Mouse (Mus musculus) forebrain, embryonic 12.5 days (tissue): ENCODE results near the gene Agr2. TPM values are rescaled to one million over a fixed set of nuclear protein-coding genes. Genes with fewer than 3 reads are reported as not detected.

Source experiments
- ATAC-seq: fragments of 200-750 bp; cut with Nextera tagmentation; 2 replicates; pipeline ENCODE4 v1.8.0; 2017; ENCODE audit warnings: moderate TSS enrichment; ENCODE audit not compliant: low FRiP score
- H3K27ac ChIP-seq: fragments of 300-500 bp; sonication (generic); 2 replicates; pipeline ENCODE4 v1.5.1; 2016; ENCODE audit warnings: mild to moderate bottlenecking
- H3K27me3 ChIP-seq: fragments of 300-500 bp; sonication (generic); 2 replicates; pipeline ENCODE4 v1.6.1; 2016; ENCODE audit warnings: mild to moderate bottlenecking
- H3K36me3 ChIP-seq: fragments of 300-500 bp; sonication (generic); replicated peaks from 2 replicates; pipeline ENCODE4 v1.6.1; 2016; ENCODE audit warnings: mild to moderate bottlenecking
- H3K4me1 ChIP-seq: fragments of 300-500 bp; sonication (generic); 2 replicates; pipeline ENCODE4 v1.6.1; 2016
- H3K4me2 ChIP-seq: fragments of 300-500 bp; sonication (generic); 2 replicates; pipeline ENCODE4 v1.6.1; 2016; ENCODE audit warnings: mild to moderate bottlenecking, moderate library complexity
- H3K4me3 ChIP-seq: fragments of 300-500 bp; sonication (generic); replicated peaks from 2 replicates; pipeline ENCODE4 v1.5.1; 2016; ENCODE audit warnings: mild to moderate bottlenecking
- H3K9ac ChIP-seq: fragments of 300-500 bp; sonication (generic); 2 replicates; pipeline ENCODE4 v1.6.1; 2016; ENCODE audit warnings: mild to moderate bottlenecking
- H3K9me3 ChIP-seq: fragments of 300-500 bp; sonication (generic); 2 replicates; pipeline ENCODE4 v1.6.1; 2016
- WGBS: fragments of 180-500 bp; shearing (Covaris S2); methylation state at CpG from one replicate; pipeline ENCODE4 v1.1.7; 2016; 5-methylcytosine and 5-hydroxymethylcytosine counted together
- polyA plus RNA-seq: library from polyadenylated mRNA; unstranded; fragments of >200 nt; fragmentation: Nextera tagmentation; extraction: Ambion mirVana; gene quantifications from 2 replicates; pipeline ENCODE4 v1.2.1, GENCODE M21; 2016

Agr2 gene
- 0.33 and 0.36 TPM in 2 replicates for polyA plus RNA-seq

GRCm38 (mm10) chr12:35992711-35993110 is at the start of gene Agr2:
TSS of gene Agr2 (plus strand) at chr12:35992907.
- no peaks in the 10 kb centered on the region for H3K36me3 ChIP-seq
- 67% methylated on average over 9 of the region's 9 CpGs for WGBS
- H3K9ac ChIP-seq: no peak within 1 kb of the TSS
- H3K4me1 ChIP-seq: peaks cover 10% of the 10 kb centered on the region; the same call in 1 of the 2 replicates
- H3K4me3 ChIP-seq: no peak within 1 kb of the TSS
- H3K27ac ChIP-seq: 0 out of 2 replicates have a peak within 1 kb of the TSS, but pooled peaks have one; percentile 8
- no peaks in the 10 kb centered on the region for H3K27me3 ChIP-seq
- no peaks in the 10 kb centered on the region for H3K9me3 ChIP-seq
- H3K4me2 ChIP-seq: no peak within 1 kb of the TSS
- no peak for ATAC-seq

- 51% methylated on average over 1 of the region's 1 CpGs for WGBS
- H3K4me1 ChIP-seq: no peaks in the 10 kb centered on the region
- H3K4me2 ChIP-seq: no peak overlapping the region
- no peaks in the 10 kb centered on the region for H3K36me3 ChIP-seq
- no peaks in the 10 kb centered on the region for H3K27me3 ChIP-seq
- no peak for ATAC-seq
- H3K9me3 ChIP-seq: no peaks in the 10 kb centered on the region
- no peak overlapping the region for H3K4me3 ChIP-seq
- H3K27ac ChIP-seq: no peak overlapping the region
- H3K9ac ChIP-seq: no peak overlapping the region
Observed at GRCm38 (mm10) chr12:35951757-35952156, 41.0 kb upstream of the Agr2 start.

- H3K36me3 ChIP-seq: no peaks in the 10 kb centered on the region
- H3K9me3 ChIP-seq: no peaks in the 10 kb centered on the region
- ATAC-seq: no peak
- no peak overlapping the region for H3K9ac ChIP-seq
- no peaks in the 10 kb centered on the region for H3K4me1 ChIP-seq
- no peak overlapping the region for H3K4me2 ChIP-seq
- H3K4me3 ChIP-seq: no peak overlapping the region
- no peak overlapping the region for H3K27ac ChIP-seq
- WGBS: 86% methylated on average over 2 of the region's 2 CpGs
- no peaks in the 10 kb centered on the region for H3K27me3 ChIP-seq
Observed at GRCm38 (mm10) chr12:35957235-35957634, 35.5 kb upstream of the Agr2 start.

- Histone ChIP-seq H3K36me3 (no peaks in the 10 kb centered on the region), H3K27ac (no peak overlapping the region), H3K27me3 (no peaks in the 10 kb centered on the region), H3K4me2 (no peak overlapping the region), H3K4me1 (no peaks in the 10 kb centered on the region), H3K9ac (no peak overlapping the region), H3K9me3 (no peaks in the 10 kb centered on the region), H3K4me3 (no peak overlapping the region)
- WGBS: 71% methylated on average over 7 of the region's 7 CpGs
- ATAC-seq: no peak
Observed at GRCm38 (mm10) chr12:35966098-35966767, 26.5 kb upstream of the Agr2 start.

DNA sequence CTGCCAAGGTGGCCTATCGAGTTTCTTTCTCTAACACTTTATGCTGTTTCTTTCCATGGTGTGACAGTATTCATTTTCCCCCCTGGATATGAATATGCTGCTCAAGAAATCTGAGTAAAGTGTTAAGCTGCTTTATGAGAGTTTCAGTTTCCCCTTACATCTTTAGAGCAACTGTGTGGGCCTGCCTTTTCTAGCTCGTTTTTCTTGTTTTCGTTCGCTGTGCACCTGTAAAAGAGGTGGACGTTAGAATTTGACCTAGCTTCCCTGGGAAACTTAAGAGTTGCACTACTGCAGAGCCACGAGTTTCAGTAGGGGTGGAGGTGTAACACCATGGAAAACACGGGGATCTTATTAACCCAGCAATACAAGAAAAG is 26.0 kb upstream of the Agr2 start:
- WGBS: 81% methylated on average over 7 of the region's 7 CpGs

DNA sequence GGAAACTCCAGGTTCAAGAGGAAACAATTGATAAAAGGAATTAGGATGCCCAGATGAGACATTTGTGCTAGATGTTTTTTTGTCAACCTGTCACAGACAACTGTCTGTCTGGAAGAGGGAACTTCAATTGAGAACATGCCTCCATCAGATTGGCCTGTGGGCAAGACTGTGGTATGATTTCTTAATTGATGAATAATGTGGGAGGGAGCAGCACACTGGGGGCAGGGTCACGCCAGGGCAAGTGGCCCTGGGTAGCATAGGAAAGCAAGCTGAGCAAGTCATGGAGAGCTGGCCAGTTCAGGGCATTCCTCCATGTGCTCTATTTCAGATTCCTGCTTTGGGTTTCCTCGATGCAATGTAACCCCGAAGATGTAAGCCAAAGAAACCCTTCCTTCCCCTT is 16.8 kb upstream of the Agr2 start:
- Histone ChIP-seq H3K4me3 (no peak overlapping the region), H3K4me1 (peaks cover 4% of the 10 kb centered on the region; the same call in 1 of the 2 replicates), H3K36me3 (no peaks in the 10 kb centered on the region), H3K9me3 (no peaks in the 10 kb centered on the region), H3K4me2 (no peak overlapping the region), H3K27ac (no peak overlapping the region), H3K27me3 (no peaks in the 10 kb centered on the region), H3K9ac (no peak overlapping the region)
- ATAC-seq: no peak
- WGBS: 87% methylated on average over 3 of the region's 3 CpGs

More for the DNA sequence above, 26.0 kb upstream of the Agr2 start:
- no peaks in the 10 kb centered on the region for H3K27me3 ChIP-seq
- no peak overlapping the region for H3K27ac ChIP-seq
- H3K9ac ChIP-seq: no peak overlapping the region
- no peak overlapping the region for H3K4me3 ChIP-seq
- no peaks in the 10 kb centered on the region for H3K4me1 ChIP-seq
- no peaks in the 10 kb centered on the region for H3K36me3 ChIP-seq
- no peaks in the 10 kb centered on the region for H3K9me3 ChIP-seq
- ATAC-seq: no peak
- no peak overlapping the region for H3K4me2 ChIP-seq

GRCm38 (mm10) chr12:35977633-35978246 is 15.0 kb upstream of the Agr2 start:
- Histone ChIP-seq H3K36me3 (no peaks in the 10 kb centered on the region), H3K9me3 (no peaks in the 10 kb centered on the region), H3K9ac (no peak overlapping the region), H3K27me3 (no peaks in the 10 kb centered on the region), H3K4me2 (no peak overlapping the region), H3K27ac (no peak overlapping the region), H3K4me1 (peaks cover 11% of the 10 kb centered on the region), H3K4me3 (no peak overlapping the region)
- ATAC-seq: no peak
- WGBS: 29% methylated on average over 6 of the region's 6 CpGs

- Histone ChIP-seq H3K9me3 (no peaks in the 10 kb centered on the region), H3K4me1 (peaks cover 11% of the 10 kb centered on the region), H3K27ac (no peak overlapping the region), H3K4me3 (no peak overlapping the region), H3K4me2 (no peak overlapping the region), H3K36me3 (no peaks in the 10 kb centered on the region), H3K9ac (no peak overlapping the region), H3K27me3 (no peaks in the 10 kb centered on the region)
- no peak for ATAC-seq
- 93% methylated on average over 5 of the region's 5 CpGs for WGBS
Observed at GRCm38 (mm10) chr12:35979625-35980024, 13.1 kb upstream of the Agr2 start.

GRCm38 (mm10) chr12:35981732-35982360 is 10.9 kb upstream of the Agr2 start:
- Histone ChIP-seq H3K27me3 (no peaks in the 10 kb centered on the region), H3K27ac (0 out of 2 replicates have a peak overlapping the region, but pooled peaks have one; percentile 16), H3K9me3 (no peaks in the 10 kb centered on the region), H3K4me2 (0 out of 2 replicates have a peak overlapping the region, but pooled peaks have one; percentile 13), H3K4me1 (peaks cover 11% of the 10 kb centered on the region), H3K9ac (no peak overlapping the region), H3K4me3 (no peak overlapping the region), H3K36me3 (no peaks in the 10 kb centered on the region)
- 31% methylated on average over 6 of the region's 6 CpGs for WGBS
- peak; percentile 93 for ATAC-seq

GRCm38 (mm10) chr12:35983472-35983871 is 9.2 kb upstream of the Agr2 start:
- no peaks in the 10 kb centered on the region for H3K9me3 ChIP-seq
- no peak for ATAC-seq
- no peaks in the 10 kb centered on the region for H3K36me3 ChIP-seq
- no peak overlapping the region for H3K4me2 ChIP-seq
- no peak overlapping the region for H3K27ac ChIP-seq
- H3K4me1 ChIP-seq: peaks cover 7% of the 10 kb centered on the region
- no peak overlapping the region for H3K4me3 ChIP-seq
- no peak overlapping the region for H3K9ac ChIP-seq
- no peaks in the 10 kb centered on the region for H3K27me3 ChIP-seq
- WGBS: 96% methylated on average over 9 of the region's 9 CpGs

GRCm38 (mm10) chr12:35984743-35985142 is 8.0 kb upstream of the Agr2 start:
- Histone ChIP-seq H3K4me3 (no peak overlapping the region), H3K9me3 (no peaks in the 10 kb centered on the region), H3K27me3 (no peaks in the 10 kb centered on the region), H3K4me2 (no peak overlapping the region), H3K9ac (no peak overlapping the region), H3K27ac (no peak overlapping the region), H3K36me3 (no peaks in the 10 kb centered on the region), H3K4me1 (peaks cover 7% of the 10 kb centered on the region)
- no peak for ATAC-seq
- WGBS: 87% methylated on average over 5 of the region's 5 CpGs

- Histone ChIP-seq H3K4me1 (peaks cover 10% of the 10 kb centered on the region; the same call in 1 of the 2 replicates), H3K27me3 (no peaks in the 10 kb centered on the region), H3K36me3 (no peaks in the 10 kb centered on the region), H3K4me2 (no peak overlapping the region), H3K9ac (no peak overlapping the region), H3K4me3 (no peak overlapping the region), H3K27ac (no peak overlapping the region), H3K9me3 (no peaks in the 10 kb centered on the region)
- WGBS: 86% methylated on average over 3 of the region's 3 CpGs
- ATAC-seq: no peak
Observed at GRCm38 (mm10) chr12:35993583-35993982, 876 bp downstream of the Agr2 start.
